Mouse (Mus musculus): Measurements from ENCODE around the gene Cirbp. TPM values are rescaled to one million over a fixed set of nuclear protein-coding genes. Genes with fewer than 3 reads are reported as not detected.

Gene Cirbp
- total and polyA plus RNA-seq, 2 experiments from 2014 or later, result 121 to 330 TPM

DNA sequence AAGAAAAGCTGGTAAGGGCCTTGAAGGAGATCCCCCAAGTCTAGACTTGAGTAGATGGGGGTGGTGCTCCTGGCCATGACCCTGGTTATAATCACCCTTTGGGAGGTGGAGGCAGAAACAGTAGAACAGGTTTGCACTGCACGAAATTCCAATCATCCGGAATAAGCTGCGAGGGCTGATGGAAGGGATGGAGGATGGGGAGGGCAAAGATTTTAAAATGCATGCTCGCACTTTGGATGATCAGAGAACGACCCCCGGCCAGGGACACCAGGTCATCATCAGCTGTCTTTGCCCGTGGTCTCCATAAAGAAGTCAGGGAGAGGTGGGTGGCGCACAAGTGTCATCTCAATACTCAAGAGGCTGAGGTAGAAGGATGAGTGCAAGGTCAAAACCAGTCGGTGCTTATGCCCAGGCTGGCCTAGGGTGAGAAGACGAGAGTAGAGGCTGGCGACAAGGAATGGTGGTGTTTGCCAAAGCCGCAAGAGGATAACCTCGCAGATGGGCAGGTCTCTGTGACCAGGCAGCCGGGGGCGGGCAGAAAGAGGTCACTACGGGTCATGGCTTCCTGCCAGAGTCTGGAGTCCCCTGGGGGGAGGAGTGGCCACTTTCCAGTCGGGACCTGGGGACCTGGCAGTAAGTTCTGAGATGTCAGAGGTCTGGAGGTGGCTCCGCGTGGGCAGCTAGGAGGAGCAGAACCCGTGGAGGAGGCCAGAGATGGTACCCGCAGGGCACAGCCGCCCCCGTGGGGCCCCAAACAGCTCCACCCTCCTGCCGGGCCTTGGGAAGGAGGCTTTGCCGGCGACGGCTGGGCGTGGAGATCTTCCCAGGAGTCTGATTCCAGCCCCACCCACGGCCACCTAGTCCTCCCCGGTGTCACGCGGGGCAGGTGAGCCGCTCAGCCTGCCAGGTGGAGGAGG, 5.1 kb upstream of the Cirbp start:
- DNase-seq (ENCODE audit: low spot score), result peak; percentile 82
- no peaks in the 10 kb centered on the region for H3K27me3 ChIP-seq (ENCODE audit: control insufficient read depth, insufficient read depth, low read length)
- peaks cover 21% of the 10 kb centered on the region for H3K36me3 ChIP-seq (replicated peaks; ENCODE audit: control insufficient read depth, insufficient read depth, low read length)
- peak overlapping the region; percentile 95 for H3K27ac ChIP-seq (ENCODE audit: low read depth)
- ATAC-seq (ENCODE audit: insufficient read depth, low read depth), result peak; percentile 10
- H3K9me3 ChIP-seq (replicated peaks; ENCODE audit: control insufficient read depth, low read length), result no peaks in the 10 kb centered on the region
- H3K4me1 ChIP-seq (ENCODE audit: control insufficient read depth, insufficient read depth), result peaks cover 65% of the 10 kb centered on the region
- H3K4me2 ChIP-seq (ENCODE audit: low read depth, low read length), result peak overlapping the region; percentile 65
- TF ChIP-seq CTCF (IDR thresholded peaks at IDR 0.05; ENCODE audit: low read depth) (no peak; the same call in 1 of the 2 replicates), EP300 (IDR thresholded peaks at IDR 0.05; ENCODE audit: low read depth) (peak; percentile 17; the same call in 1 of the 2 replicates)
- H3K9ac ChIP-seq (replicated peaks; ENCODE audit: low read depth, low read length), result peak overlapping the region; percentile 60
- WGBS, result 2% methylated on average over 33 of the region's 33 CpGs
- H3K4me3 ChIP-seq (ENCODE audit: low read depth, low read length), result peak overlapping the region; percentile 37

DNA sequence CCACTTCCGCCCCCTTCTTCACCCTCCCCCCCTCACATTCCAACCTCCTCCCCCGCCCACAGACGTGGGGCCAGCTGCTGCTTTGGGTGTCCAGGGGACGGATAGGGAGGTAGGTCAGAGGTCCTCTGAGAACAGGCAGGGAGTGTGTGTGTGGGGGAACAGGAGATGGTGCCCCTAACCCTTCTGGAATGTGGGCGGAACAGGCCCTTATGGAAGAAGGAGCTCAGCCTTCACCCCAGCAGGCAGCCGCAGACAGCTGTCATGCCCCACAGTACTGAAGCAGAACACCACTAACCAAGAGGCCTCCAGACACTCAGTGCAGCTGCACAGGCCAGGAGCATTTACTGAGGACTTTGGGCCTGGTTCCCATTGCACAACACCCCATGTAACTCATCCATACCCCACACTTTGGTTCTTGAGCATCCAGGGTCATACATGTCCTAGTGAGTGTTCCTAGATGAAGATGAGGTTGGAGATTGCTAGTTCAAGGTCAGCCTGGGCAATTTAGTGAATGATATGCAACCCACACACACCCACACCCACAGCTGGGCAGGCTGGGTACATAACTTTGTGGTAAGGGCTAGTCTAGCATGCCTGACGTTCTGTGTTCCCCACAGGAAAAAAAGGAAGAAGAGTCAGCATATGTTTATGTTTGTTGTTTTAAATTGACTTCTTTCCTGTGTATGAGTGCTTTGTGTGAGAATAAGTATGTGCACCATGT, 4.1 kb upstream of the Cirbp start:
- WGBS, result 15% methylated on average over 6 of the region's 7 CpGs
- no peak for ATAC-seq (ENCODE audit: insufficient read depth, low read depth)

DNA sequence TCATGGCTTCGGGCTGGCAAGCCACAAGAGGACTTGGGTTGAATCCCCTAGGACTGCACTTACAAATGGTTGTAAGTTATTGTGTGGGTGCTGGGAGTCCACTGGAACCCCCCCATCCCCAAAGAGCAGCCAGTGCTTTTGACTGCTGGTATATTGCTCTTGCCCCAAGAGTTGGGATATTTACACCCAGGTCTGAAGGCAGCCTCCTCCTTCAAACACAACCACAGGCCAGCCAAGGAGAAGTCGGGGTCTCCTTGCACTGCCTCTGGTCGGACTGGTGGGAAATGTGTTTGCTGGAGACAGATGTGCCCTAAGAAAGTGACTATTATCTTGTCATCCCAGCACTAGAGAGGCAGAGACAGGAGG, 3.6 kb upstream of the Cirbp start:
- Histone ChIP-seq H3K4me1 (ENCODE audit: control insufficient read depth, insufficient read depth) (peaks cover 67% of the 10 kb centered on the region), H3K27me3 (ENCODE audit: control insufficient read depth, insufficient read depth, low read length) (no peaks in the 10 kb centered on the region), H3K27ac (ENCODE audit: low read depth) (peak overlapping the region; percentile 95), H3K9me3 (replicated peaks; ENCODE audit: control insufficient read depth, low read length) (no peaks in the 10 kb centered on the region), H3K4me2 (ENCODE audit: low read depth, low read length) (no peak overlapping the region), H3K4me3 (ENCODE audit: low read depth, low read length) (no peak overlapping the region), H3K9ac (replicated peaks; ENCODE audit: low read depth, low read length) (no peak overlapping the region), H3K36me3 (replicated peaks; ENCODE audit: control insufficient read depth, insufficient read depth, low read length) (peaks cover 6% of the 10 kb centered on the region)
- DNase-seq (ENCODE audit: low spot score) (no peak), ATAC-seq (ENCODE audit: insufficient read depth, low read depth) (no peak)
- no peak for TF ChIP-seq EP300 (IDR thresholded peaks at IDR 0.05; ENCODE audit: low read depth)
- no peak for TF ChIP-seq CTCF (IDR thresholded peaks at IDR 0.05; ENCODE audit: low read depth)
- WGBS, result 87% methylated on average over 3 of the region's 3 CpGs

More for the DNA sequence above, 4.1 kb upstream of the Cirbp start:
- peaks cover 65% of the 10 kb centered on the region for H3K4me1 ChIP-seq (ENCODE audit: control insufficient read depth, insufficient read depth)
- H3K27ac ChIP-seq (ENCODE audit: low read depth), result peak overlapping the region; percentile 95
- no peaks in the 10 kb centered on the region for H3K9me3 ChIP-seq (replicated peaks; ENCODE audit: control insufficient read depth, low read length)
- peak overlapping the region; percentile 60; the same call in 1 of the 2 replicates for H3K9ac ChIP-seq (replicated peaks; ENCODE audit: low read depth, low read length)
- peaks cover 11% of the 10 kb centered on the region for H3K36me3 ChIP-seq (replicated peaks; ENCODE audit: control insufficient read depth, insufficient read depth, low read length)
- H3K27me3 ChIP-seq (ENCODE audit: control insufficient read depth, insufficient read depth, low read length), result no peaks in the 10 kb centered on the region
- peak overlapping the region; percentile 37 for H3K4me3 ChIP-seq (ENCODE audit: low read depth, low read length)
- DNase-seq (ENCODE audit: low spot score), result peak; percentile 52
- peak overlapping the region; percentile 65 for H3K4me2 ChIP-seq (ENCODE audit: low read depth, low read length)
- TF ChIP-seq EP300 (IDR thresholded peaks at IDR 0.05; ENCODE audit: low read depth) (no peak), CTCF (IDR thresholded peaks at IDR 0.05; ENCODE audit: low read depth) (no peak)

DNA sequence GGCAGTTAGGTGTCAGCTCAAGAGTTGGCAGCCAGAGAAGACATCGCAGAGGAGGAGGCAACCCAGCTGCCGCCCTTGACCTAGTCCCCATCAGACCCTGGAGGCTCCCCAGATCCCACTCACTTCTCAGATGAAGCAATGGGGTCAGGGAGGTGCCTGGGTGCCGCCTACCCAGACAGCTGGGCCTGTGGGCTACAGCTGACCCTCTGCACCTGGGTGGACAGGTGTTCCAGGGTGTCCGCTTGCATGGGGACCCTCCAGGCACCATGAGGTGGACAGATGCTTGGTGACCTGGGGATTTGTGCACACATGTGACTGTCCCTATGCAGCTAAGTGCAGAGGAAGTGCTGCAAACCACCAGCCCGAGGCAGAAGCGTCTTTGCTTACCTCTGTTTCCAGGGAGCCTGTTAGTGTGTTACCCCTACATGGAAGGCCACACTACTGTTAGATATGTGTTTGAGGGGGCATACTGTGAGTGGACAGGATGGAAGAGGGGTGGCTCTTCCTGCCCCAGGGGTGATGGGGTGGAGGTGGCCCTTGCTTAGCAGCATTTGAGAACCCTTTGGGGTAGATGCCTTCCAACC, 3.0 kb upstream of the Cirbp start:
- TF ChIP-seq CTCF (IDR thresholded peaks at IDR 0.05; ENCODE audit: low read depth) (no peak), EP300 (IDR thresholded peaks at IDR 0.05; ENCODE audit: low read depth) (no peak)
- Histone ChIP-seq H3K4me2 (ENCODE audit: low read depth, low read length) (no peak overlapping the region), H3K27me3 (ENCODE audit: control insufficient read depth, insufficient read depth, low read length) (no peaks in the 10 kb centered on the region), H3K9me3 (replicated peaks; ENCODE audit: control insufficient read depth, low read length) (no peaks in the 10 kb centered on the region), H3K4me1 (ENCODE audit: control insufficient read depth, insufficient read depth) (peaks cover 63% of the 10 kb centered on the region), H3K9ac (replicated peaks; ENCODE audit: low read depth, low read length) (no peak overlapping the region), H3K4me3 (ENCODE audit: low read depth, low read length) (no peak overlapping the region), H3K27ac (ENCODE audit: low read depth) (peak overlapping the region; percentile 76; the same call in 1 of the 2 replicates), H3K36me3 (replicated peaks; ENCODE audit: control insufficient read depth, insufficient read depth, low read length) (0 out of 2 replicates have a peak, but pooled peaks cover under 1% of the 10 kb centered on the region)
- DNase-seq (ENCODE audit: low spot score) (no peak), ATAC-seq (ENCODE audit: insufficient read depth, low read depth) (no peak)
- 77% methylated on average over 6 of the region's 6 CpGs for WGBS

DNA sequence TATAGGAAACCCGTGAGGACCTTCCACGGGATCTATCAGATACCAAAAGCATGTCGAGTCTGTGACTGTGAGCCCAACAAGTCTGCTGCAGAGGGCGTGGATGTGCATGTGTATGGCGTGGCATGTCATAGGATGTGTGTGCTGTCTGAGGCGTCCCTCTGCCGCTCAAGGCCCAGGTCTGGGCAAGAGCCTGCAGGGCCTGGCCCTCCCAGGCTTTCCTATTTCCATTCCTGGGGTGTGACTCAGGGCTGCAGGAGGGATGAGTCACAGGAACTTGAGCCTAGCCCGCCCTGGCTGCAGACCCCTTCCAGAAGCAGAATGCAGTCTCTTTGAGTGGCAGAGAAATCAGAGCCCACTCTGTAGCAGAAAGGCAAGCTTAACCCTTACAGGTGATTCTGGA, 2.1 kb upstream of the Cirbp start:
- peak overlapping the region; percentile 76 for H3K27ac ChIP-seq (ENCODE audit: low read depth)
- TF ChIP-seq CTCF (IDR thresholded peaks at IDR 0.05; ENCODE audit: low read depth) (no peak), EP300 (IDR thresholded peaks at IDR 0.05; ENCODE audit: low read depth) (no peak)

More for the DNA sequence above, 2.1 kb upstream of the Cirbp start:
- no peak overlapping the region for H3K4me3 ChIP-seq (ENCODE audit: low read depth, low read length)
- 41% methylated on average over 8 of the region's 8 CpGs for WGBS
- no peaks in the 10 kb centered on the region for H3K9me3 ChIP-seq (replicated peaks; ENCODE audit: control insufficient read depth, low read length)
- no peak overlapping the region for H3K4me2 ChIP-seq (ENCODE audit: low read depth, low read length)
- H3K9ac ChIP-seq (replicated peaks; ENCODE audit: low read depth, low read length), result no peak overlapping the region
- H3K4me1 ChIP-seq (ENCODE audit: control insufficient read depth, insufficient read depth), result peaks cover 64% of the 10 kb centered on the region
- peak; percentile 67 for DNase-seq (ENCODE audit: low spot score)
- ATAC-seq (ENCODE audit: insufficient read depth, low read depth), result no peak
- no peaks in the 10 kb centered on the region for H3K36me3 ChIP-seq (replicated peaks; ENCODE audit: control insufficient read depth, insufficient read depth, low read length)
- no peaks in the 10 kb centered on the region for H3K27me3 ChIP-seq (ENCODE audit: control insufficient read depth, insufficient read depth, low read length)

All from heart, postnatal 0 days (tissue).